Mouse (Mus musculus): ENCODE results near the gene Cts7.

Gene Cts7

DNA sequence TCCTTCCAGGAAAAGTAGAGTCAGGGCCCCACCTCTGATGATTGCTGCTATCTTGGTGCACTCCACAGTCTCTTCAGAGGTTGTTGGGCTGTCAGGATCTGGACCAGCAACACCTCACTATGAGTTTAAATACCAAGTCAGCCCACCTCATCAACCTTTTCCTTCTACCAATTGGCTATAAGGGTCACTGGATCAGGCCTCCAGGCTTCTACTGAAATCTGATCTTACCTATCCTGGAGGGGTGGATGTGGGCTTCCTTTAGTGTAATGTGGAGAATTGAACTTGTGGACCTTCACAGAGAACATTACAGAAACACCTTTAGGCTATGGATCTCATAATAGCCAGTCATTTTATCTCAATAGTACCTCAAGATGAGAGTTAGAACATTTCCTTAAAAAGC is at the start of gene Cts7:
TSS of gene Cts7 (minus strand) at position 101 of the 400 bp plus-strand sequence.
- DNase-seq (ENCODE audit: low read depth, low spot score): no peak
